Mouse (Mus musculus) embryonic facial prominence, embryonic 10.5 days (tissue): ENCODE measurements around the gene Esrra. TPM values are rescaled to one million over a fixed set of nuclear protein-coding genes. Genes with fewer than 3 reads are reported as not detected.
A peak's percentile ranks its signal among the peaks of the same experiment; 100 is the strongest.

Experiments used
- DNase-seq: peaks from one replicate; pipeline ENCODE4 v3.0.0-alpha.2; 2017; ENCODE audit warnings: low spot score
- H3K27ac ChIP-seq: fragments of 300-500 bp; sonication (generic); replicated peaks from 2 replicates; pipeline ENCODE4 v1.5.1; 2016; ENCODE audit warnings: mild to moderate bottlenecking
- H3K27me3 ChIP-seq: fragments of 300-500 bp; sonication (generic); replicated peaks from 2 replicates; pipeline ENCODE4 v1.6.1; 2016; ENCODE audit warnings: low read depth, mild to moderate bottlenecking; ENCODE audit not compliant: poor library complexity, severe bottlenecking
- H3K36me3 ChIP-seq: fragments of 300-500 bp; sonication (generic); replicated peaks from 2 replicates; pipeline ENCODE4 v1.6.1; 2016; ENCODE audit warnings: mild to moderate bottlenecking, moderate library complexity
- H3K4me1 ChIP-seq: fragments of 300-500 bp; sonication (generic); 2 replicates; pipeline ENCODE4 v1.6.1; 2016
- H3K4me3 ChIP-seq: fragments of 300-500 bp; sonication (generic); 2 replicates; pipeline ENCODE4 v1.5.1; 2016; ENCODE audit warnings: mild to moderate bottlenecking, moderate library complexity
- H3K9me3 ChIP-seq: fragments of 300-500 bp; sonication (generic); 2 replicates; pipeline ENCODE4 v1.6.1; 2016; ENCODE audit warnings: mild to moderate bottlenecking
- WGBS: fragments of 180-500 bp; shearing (Covaris S2); methylation state at CpG from one replicate; pipeline ENCODE4 v1.1.7; 2016; 5-methylcytosine and 5-hydroxymethylcytosine counted together
- polyA plus RNA-seq: library from polyadenylated mRNA; unstranded; fragments of >200 nt; fragmentation: Nextera tagmentation; extraction: Ambion mirVana; gene quantifications from 2 replicates; pipeline ENCODE4 v1.2.1, GENCODE M21; 2016

Gene Esrra
- polyA plus RNA-seq, 1 experiment from 2014 or later: 7.9 TPM

GRCm38 (mm10) chr19:6937541-6938465 is 16.2 kb upstream of the Esrra start:
- H3K4me3 ChIP-seq: no peak overlapping the region
- H3K9me3 ChIP-seq: no peaks in the 10 kb centered on the region
- H3K36me3 ChIP-seq: no peaks in the 10 kb centered on the region
- DNase-seq: no peak
- WGBS: 76% methylated on average over 16 of the region's 16 CpGs
- H3K27ac ChIP-seq: no peak overlapping the region
- H3K27me3 ChIP-seq: peaks cover 54% of the 10 kb centered on the region
- H3K4me1 ChIP-seq: peaks cover 40% of the 10 kb centered on the region

GRCm38 (mm10) chr19:6936299-6936698 is 14.7 kb upstream of the Esrra start:
- 21% methylated on average over 3 of the region's 3 CpGs for WGBS
- Histone ChIP-seq H3K36me3 (no peaks in the 10 kb centered on the region), H3K4me3 (no peak overlapping the region), H3K27ac (no peak overlapping the region), H3K4me1 (peaks cover 33% of the 10 kb centered on the region), H3K27me3 (peaks cover 69% of the 10 kb centered on the region), H3K9me3 (no peaks in the 10 kb centered on the region)
- DNase-seq: no peak

GRCm38 (mm10) chr19:6934195-6934977 is 12.8 kb upstream of the Esrra start, which contains the start of gene Kcnk4:
Kcnk4 (minus strand) TSS chr19:6934515.
- Histone ChIP-seq H3K4me1 (peaks cover 15% of the 10 kb centered on the region), H3K9me3 (no peaks in the 10 kb centered on the region), H3K4me3 (peak within 1 kb of the TSS; percentile 49), H3K27me3 (peaks cover 81% of the 10 kb centered on the region), H3K27ac (no peak within 1 kb of the TSS), H3K36me3 (no peaks in the 10 kb centered on the region)
- WGBS: 10% methylated on average over 23 of the region's 23 CpGs
- DNase-seq: no peak

- Histone ChIP-seq H3K27ac (no peak overlapping the region), H3K27me3 (peaks cover 83% of the 10 kb centered on the region), H3K9me3 (no peaks in the 10 kb centered on the region), H3K4me3 (peak overlapping the region; percentile 49), H3K4me1 (peaks cover 12% of the 10 kb centered on the region), H3K36me3 (no peaks in the 10 kb centered on the region)
- WGBS: 4% methylated on average over 58 of the region's 58 CpGs
- DNase-seq: peak; percentile 45
These were observed 12.0 kb upstream of the Esrra start for GRCm38 (mm10) chr19:6933436-6934194.

GRCm38 (mm10) chr19:6933102-6933435 is 11.5 kb upstream of the Esrra start:
- DNase-seq: no peak
- Histone ChIP-seq H3K9me3 (no peaks in the 10 kb centered on the region), H3K4me1 (peaks cover 14% of the 10 kb centered on the region), H3K27me3 (peaks cover 84% of the 10 kb centered on the region), H3K4me3 (peak overlapping the region; percentile 49; the same call in 1 of the 2 replicates), H3K27ac (no peak overlapping the region), H3K36me3 (no peaks in the 10 kb centered on the region)
- WGBS: 17% methylated on average over 4 of the region's 4 CpGs

- H3K36me3 ChIP-seq: no peaks in the 10 kb centered on the region
- no peak overlapping the region for H3K4me3 ChIP-seq
- 40% methylated on average over 1 of the region's 1 CpGs for WGBS
- peaks cover 19% of the 10 kb centered on the region for H3K4me1 ChIP-seq
- no peak overlapping the region for H3K27ac ChIP-seq
- H3K27me3 ChIP-seq: peaks cover 95% of the 10 kb centered on the region
- no peak for DNase-seq
- H3K9me3 ChIP-seq: no peaks in the 10 kb centered on the region
These were observed 10.4 kb upstream of the Esrra start for GRCm38 (mm10) chr19:6932018-6932417.

GRCm38 (mm10) chr19:6931002-6931401 is 9.4 kb upstream of the Esrra start:
- no peak overlapping the region for H3K4me3 ChIP-seq
- H3K36me3 ChIP-seq: no peaks in the 10 kb centered on the region
- H3K27ac ChIP-seq: no peak overlapping the region
- peaks cover 26% of the 10 kb centered on the region for H3K4me1 ChIP-seq
- no peak for DNase-seq
- H3K27me3 ChIP-seq: peaks cover 100% of the 10 kb centered on the region
- no peaks in the 10 kb centered on the region for H3K9me3 ChIP-seq
- WGBS: 0% methylated on average over 2 of the region's 2 CpGs

- 12% methylated on average over 9 of the region's 9 CpGs for WGBS
- Histone ChIP-seq H3K9me3 (no peaks in the 10 kb centered on the region), H3K27ac (no peak overlapping the region), H3K27me3 (peaks cover 100% of the 10 kb centered on the region), H3K4me1 (peaks cover 29% of the 10 kb centered on the region), H3K36me3 (no peaks in the 10 kb centered on the region), H3K4me3 (peak overlapping the region; percentile 21; the same call in 1 of the 2 replicates)
- no peak for DNase-seq
These were observed 6.5 kb upstream of the Esrra start for GRCm38 (mm10) chr19:6928080-6928479.

GRCm38 (mm10) chr19:6926559-6927255 is 5.1 kb upstream of the Esrra start:
- peak; percentile 65 for DNase-seq
- Histone ChIP-seq H3K9me3 (no peaks in the 10 kb centered on the region), H3K36me3 (no peaks in the 10 kb centered on the region), H3K4me3 (peak overlapping the region; percentile 47), H3K27ac (no peak overlapping the region; the same call in 1 of the 2 replicates), H3K27me3 (peaks cover 96% of the 10 kb centered on the region), H3K4me1 (peaks cover 39% of the 10 kb centered on the region)
- WGBS: 8% methylated on average over 26 of the region's 26 CpGs

- DNase-seq: peak; percentile 42
- Histone ChIP-seq H3K9me3 (no peaks in the 10 kb centered on the region), H3K27ac (no peak overlapping the region), H3K4me1 (peaks cover 48% of the 10 kb centered on the region), H3K27me3 (peaks cover 86% of the 10 kb centered on the region), H3K4me3 (peak overlapping the region; percentile 39), H3K36me3 (no peaks in the 10 kb centered on the region)
- WGBS: 4% methylated on average over 40 of the region's 40 CpGs
These were observed 4.2 kb upstream of the Esrra start for GRCm38 (mm10) chr19:6925611-6926329.

GRCm38 (mm10) chr19:6925307-6925573 is 3.6 kb upstream of the Esrra start, which contains the start of gene Catsperz:
Catsperz (minus strand) TSS chr19:6925380.
- Histone ChIP-seq H3K27ac (no peak within 1 kb of the TSS), H3K36me3 (no peaks in the 10 kb centered on the region), H3K27me3 (peaks cover 81% of the 10 kb centered on the region), H3K4me1 (peaks cover 53% of the 10 kb centered on the region), H3K4me3 (peak within 1 kb of the TSS; percentile 39), H3K9me3 (no peaks in the 10 kb centered on the region)
- peak; percentile 45 for DNase-seq
- whole genome bisulfite sequencing: 2% methylated on average over 9 of the region's 9 CpGs
